Mouse (Mus musculus) embryo, embryonic 10 days (tissue): ENCODE measurements around the gene Gtf2a1.
"Not testable (repeated sequence)": the region's sequence is repeated elsewhere in the genome, so short reads cannot be mapped to it uniquely, and the experiment has no call there.

ENCODE experiments used
- DNase-seq: peaks from one replicate; pipeline ENCODE4 v3.0.0-alpha.2; 2015; ENCODE audit warnings: low spot score

The Gtf2a1 gene

DNA sequence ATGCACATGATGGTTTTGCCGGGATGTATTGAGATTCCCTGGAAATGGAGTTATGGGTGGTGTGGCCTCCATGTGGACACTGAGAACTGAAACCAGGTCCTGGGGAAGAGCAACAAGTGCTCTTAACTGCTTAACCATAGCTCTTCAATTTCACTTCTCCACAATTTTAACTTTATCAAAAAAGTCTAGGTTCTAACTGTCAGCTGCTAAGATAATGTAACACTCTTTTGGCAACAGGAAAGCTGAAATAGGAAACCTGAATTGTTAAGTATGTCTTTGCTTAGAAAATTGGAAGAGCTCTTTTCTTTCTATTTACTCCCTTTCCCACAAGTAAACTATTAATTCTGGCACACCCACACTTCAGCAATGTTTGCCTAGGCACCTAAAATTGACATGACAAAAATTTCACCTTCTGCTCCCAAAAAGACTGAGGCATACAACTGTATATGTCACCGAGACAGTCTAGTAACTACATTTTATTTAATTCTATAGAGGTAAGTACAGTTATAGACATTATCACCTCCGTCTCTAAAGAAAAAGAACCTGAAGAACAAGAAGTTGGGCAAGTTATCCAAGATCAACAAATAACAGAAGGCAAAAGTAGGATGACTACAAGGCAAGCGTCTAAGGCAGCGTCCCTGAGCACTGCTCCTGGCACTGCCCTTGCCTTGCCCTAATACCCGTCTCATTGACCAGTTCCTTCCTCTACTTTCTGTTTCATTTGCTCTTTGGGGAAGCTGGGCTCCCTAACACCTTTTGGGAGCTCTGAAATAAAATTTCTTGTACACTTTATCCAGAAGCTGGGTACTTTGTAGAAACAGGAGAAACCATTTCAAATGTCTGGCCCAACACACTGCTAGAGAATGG lies 8.8 kb downstream of the Gtf2a1 start:
- no peak for DNase-seq

DNA sequence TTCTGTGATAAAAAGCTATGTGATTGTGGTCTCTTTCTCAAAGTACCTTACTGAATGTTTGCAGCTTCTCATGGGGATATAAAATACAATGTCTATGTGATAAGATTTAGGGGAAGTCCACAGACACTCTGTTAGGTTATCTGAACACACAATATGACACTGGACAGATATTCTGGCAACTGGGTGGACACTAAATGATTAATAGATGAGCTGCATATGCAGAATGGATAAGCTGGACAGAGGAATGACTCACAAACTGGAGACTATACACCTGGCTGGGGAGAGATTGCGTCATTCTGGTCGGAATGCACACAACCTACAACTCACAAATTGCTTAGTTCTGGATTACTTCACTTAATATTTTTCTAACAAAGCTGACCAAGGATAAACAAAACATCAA lies 10.6 kb downstream of the Gtf2a1 start:
- DNase-seq: no peak

DNA sequence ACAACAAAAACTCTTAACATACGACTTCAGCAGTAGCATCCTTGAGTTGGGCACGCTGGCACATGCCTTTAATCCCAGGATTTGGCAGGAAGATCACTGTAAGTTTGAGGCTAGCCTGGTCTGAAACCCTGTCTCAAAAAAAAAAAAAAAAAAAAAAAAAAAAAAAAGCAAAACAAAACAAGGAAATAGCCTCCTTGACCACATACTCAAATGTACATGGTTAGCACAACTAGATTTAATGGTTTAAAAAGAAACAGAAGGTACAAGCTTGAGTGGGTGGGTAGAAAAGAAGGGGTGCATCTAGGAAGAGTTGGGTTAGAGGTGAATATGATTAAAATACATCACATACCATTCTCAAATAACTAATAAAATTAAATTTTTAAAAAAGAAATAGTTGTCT lies 18.6 kb downstream of the Gtf2a1 start:
- no peak for DNase-seq

DNA sequence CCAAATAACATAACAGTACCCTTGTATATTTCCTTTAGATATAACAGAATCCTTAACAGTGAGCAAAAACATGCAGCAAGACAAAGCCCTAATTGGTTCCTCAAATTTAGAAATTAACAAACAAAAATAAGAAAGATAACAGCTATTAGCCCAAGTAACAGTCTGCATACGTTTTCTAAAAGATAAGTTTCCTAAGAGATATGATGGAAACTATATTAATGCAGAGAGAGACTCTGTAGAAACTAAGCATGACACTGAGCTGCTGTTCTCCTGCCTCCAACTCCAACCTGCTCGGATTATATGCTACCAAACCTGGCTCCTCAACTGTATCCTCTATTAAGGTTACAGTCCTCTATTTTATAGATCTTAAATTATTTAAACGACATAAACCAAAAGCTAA lies 21.0 kb downstream of the Gtf2a1 start:
- DNase-seq: no peak

DNA sequence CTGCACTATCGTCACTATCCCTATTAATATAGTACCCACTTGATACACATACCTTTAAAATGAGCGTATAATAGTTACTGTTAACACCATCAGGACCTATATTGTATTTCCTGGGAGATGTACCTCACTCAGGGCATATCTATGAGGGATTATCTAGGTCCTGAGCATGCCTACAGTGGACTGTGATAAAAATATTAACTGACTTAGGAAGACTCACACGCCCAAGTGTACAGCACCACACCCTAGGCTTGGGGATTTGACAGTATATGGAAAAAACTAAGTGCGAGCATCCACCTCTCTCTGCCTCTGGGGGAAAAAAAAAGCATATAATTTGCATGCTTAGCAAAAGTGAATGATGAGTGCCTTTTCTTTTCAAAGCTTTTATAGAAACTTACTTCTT lies 23.1 kb downstream of the Gtf2a1 start:
- no peak for DNase-seq

DNA sequence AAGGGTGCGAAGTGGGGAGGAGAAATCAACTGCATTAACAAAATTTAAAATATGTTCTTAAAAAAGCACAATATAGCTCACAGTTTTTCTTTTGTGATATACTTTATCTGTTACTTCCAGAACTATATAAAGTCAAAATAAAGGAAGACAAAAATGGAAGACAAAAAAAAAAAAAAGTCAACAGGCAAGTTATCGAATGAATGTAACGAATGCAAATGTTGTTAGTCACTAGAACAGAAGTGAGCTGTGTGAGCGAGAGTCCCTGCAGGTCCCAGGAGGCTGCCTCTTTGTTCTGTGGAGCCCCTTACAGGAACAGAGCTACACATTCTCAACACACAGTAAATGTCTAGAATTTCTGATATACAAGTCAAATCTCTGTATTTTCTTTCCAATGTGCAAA lies 32.1 kb downstream of the Gtf2a1 start:
- not testable (repeated sequence) for DNase-seq

DNA sequence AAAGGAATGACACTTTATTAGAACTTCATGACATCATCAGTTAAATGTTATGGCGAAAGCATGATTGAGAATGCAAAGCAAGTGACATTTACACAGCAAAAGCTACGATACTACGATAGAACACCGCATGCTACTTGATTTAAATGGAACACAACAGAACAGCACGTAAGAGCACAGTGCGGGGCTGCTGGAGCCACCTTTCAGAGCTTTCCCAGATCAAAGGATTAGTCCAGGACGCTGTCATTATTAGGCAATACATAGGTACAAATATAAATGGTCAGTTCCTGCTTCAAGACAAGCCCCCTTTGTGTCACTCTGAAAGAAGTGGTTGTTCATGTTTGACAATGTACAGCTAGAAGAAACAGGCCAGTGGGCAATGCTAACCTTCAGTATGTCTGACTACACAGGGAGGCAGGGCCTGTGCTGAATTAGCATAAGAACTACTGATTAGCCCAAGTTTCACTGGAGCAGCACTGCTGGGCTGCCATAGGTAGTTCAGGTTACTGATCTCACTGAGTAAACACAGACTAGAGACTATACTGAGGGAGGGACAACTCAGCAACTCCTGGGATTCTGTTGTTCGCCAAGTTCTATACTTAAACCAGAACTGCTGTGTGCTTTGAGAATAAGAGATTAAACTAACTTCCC lies 32.8 kb downstream of the Gtf2a1 start:
- DNase-seq: not testable (repeated sequence)

DNA sequence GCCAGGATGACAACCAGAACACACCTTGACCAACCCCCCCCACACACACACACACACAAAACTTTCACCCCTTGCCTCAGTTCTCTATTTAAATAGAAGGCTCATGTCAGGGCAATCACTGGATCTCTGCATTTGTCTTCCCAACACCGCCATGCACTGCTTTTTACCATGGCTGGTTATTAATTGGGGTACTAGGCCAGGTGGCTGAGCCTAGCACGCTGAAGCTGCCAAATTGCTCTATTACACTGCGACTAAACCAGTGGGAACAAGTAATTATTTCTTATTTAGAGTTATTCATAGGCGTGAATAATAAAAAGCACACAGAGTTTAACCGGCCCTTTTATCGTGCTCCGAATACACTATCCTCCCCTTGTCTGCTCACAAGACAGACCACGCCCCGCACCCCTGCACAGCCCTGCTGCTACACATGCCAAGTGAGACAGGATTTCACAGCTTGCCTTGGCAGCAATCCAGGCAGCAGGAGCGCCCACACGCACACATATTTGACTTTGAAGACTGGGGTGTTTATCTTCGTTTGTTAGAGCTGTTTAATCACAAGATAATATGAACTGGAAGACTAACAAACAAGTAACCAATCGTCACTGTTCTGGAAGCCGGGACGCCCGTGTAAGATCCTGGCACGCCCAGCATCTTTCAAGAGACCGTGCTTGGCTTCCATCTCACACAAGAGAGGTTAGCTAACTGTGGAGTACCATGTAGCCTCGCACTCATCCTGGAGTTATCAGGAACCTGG lies 38.3 kb downstream of the Gtf2a1 start:
- no peak for DNase-seq

DNA sequence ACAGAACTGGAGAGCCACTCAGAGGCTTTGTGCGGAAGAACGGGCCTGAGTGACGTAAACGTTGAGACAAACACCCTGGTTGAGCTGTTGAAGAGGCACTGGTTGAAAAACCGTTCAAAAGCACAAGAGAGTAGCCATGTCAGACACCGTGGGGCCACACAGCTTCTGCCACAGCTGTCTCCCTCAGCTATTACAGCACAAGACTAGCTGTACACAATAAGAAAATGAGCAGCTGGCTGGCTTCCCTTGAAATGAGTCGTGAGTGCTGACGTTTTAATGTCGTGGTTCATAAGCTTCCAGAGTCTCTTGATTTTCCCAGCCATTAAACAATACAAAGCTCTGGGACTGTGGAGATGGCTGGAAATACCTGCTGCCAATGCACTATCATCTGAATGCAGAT lies 40.8 kb downstream of the Gtf2a1 start:
- DNase-seq: no peak

DNA sequence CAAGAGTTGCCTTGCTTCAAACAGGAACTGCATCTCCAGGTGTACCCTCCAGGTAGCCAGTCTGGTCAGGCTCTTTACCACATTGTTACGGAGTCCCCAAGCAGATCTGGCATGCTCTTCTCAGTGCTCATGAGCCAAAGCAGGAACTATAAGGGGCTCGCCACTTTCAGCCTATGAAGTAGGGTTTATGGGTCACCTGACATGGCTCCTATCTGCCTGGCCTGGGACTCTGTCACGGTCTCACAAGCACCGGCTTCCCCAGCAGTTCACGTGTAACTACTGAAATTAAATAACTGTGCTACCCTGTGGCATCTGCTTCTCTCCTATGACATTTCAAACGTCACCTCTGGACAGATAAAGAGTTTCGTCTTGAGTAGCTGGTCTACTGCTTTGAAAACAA lies 50.1 kb downstream of the Gtf2a1 start:
- DNase-seq: no peak

DNA sequence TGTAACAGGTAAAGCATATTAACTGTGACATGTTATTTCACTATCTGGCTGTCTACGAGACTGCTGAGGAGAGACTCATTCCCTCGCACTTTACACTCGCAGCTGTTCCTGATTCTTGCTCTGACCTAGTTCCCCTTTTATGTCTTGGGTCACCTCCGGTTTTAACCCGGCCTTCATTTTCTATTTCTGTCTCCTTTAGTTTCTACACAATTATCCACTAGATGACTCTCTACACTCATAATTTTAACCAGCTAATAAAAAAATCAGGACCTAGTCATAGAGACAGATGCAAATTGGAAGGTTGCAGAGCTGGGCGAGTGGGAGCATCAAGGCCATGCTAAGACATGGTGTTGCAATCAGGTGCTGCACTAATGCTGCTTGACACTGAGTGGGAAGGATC lies 55.8 kb downstream of the Gtf2a1 start:
- DNase-seq: no peak

DNA sequence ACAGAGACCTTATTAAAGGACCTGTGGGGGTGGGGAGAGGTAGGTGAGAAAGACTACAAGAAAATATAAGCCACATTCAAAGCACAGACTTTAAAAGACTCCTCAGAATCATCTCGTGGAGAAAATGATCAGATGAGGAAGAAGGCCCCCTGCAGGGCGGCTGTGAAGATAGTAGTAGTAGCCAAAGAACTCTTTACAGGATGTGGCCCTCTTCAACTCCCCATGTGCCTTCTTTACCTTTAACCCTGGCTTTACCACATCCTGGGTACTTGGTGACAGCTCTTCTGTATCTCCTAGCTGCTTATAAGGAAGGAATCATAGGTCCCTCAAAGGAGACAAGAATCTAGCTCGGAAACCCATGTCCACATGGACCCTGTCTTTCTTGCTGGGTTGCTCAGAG lies 66.7 kb downstream of the Gtf2a1 start:
- DNase-seq: no peak

DNA sequence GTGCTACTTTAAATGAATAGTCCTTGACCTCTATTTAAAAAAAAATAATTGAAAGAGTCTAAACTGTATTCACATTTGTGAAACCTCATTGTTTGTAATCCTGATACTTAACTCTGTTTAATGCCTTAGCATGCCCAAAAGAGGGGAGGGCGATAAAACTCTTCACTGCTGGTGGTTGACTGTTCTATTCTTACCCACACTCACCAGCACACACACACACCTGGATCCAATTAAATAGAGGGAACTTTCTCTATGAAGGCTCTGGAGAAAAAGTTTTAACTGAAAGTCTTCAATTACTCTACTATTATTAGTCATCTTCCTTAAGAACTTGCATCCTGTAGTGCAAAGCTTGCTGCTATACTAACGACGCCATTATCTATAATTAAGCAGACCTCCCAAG lies 72.5 kb downstream of the Gtf2a1 start:
- DNase-seq: peak; percentile 25

DNA sequence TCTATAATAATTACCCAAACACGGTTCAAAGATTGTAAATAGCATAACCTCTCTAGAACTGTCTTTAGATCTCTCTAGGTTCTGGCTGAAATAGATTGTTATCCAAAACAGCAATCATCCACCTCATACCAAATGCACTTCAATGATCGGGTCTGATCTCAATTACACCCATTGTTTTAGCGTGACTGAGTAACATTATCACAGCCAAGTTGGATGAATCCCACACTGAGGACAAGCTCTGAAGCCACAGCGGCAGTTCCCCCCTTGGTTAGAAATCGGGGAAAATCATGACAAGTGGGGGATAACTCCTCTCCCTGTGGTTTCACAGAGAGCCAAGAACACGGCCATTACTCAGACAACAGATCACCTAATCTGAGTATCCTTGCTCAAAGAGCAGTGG lies 76.3 kb downstream of the Gtf2a1 start:
- DNase-seq: no peak

DNA sequence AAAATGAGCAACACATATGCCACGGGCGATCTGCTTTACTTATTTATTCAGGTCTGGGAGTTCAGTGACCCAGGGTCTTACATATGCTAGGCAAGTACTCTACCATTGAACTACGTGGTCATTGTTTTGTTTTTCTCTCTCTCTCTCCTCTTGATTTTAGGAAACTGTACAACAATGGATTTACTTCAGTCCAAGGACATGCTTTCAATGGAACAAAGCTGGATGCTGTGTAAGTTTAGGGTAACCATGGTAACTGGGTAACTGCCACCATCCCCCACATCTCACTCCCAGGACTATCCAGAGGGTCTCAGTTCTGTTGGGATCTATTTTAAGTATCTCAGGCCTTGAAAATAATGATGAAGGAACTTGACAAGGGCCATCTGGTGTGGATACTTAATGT lies 78.5 kb downstream of the Gtf2a1 start:
- DNase-seq: peak; percentile 25
